Mouse (Mus musculus): ENCODE measurements around the gene Mettl25.

DNA sequence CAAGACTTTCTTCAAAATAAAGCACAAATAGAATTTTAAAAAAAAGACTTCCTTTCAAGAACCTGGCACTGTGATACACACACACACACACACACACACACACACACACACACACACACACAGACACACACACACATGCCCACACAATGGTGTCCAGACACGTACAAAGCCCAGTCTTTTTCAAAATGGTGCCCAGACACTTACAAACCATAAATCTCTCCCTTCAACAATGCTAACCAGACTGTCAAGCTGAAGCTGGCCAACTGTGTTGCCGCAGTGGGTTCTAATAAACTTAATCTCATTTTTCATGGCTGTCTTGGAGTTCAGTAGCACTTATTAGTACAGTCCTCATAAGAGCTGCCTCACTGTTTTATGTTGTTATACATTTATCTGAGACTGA is 80.7 kb downstream of the Mettl25 start:
- TF ChIP-seq POLR2A (IDR thresholded peaks at IDR 0.05; ENCODE audit: control insufficient read depth, extremely low read depth, insufficient read depth, low read length, poor library complexity) (no peak), CTCF (IDR thresholded peaks at IDR 0.05; ENCODE audit: borderline replicate concordance, control insufficient read depth, extremely low read depth, insufficient read depth, low read length, poor library complexity) (no peak)
